Mouse (Mus musculus) c-Kit-positive CD71-positive TER-119-negative erythroid progenitor cells, embryonic 14.5 days (primary cell): ENCODE measurements at regions not wholly inside any gene's neighbourhood (a gene's known extent, or its start where the extent isn't known, plus 50 kb on each side); places are given as distances from the start of the nearest gene placed in this dataset.

Experiments used
- DNase-seq: peaks from one replicate; pipeline ENCODE4 v3.0.0-alpha.2; 2013; ENCODE audit warnings: low read depth

- DNase-seq = no peak
Observed at GRCm38 (mm10) chr7:111420698-111421097, 337.9 kb upstream of the Eif4g2 start.

- DNase-seq = no peak
Observed at GRCm38 (mm10) chr7:111417735-111418134, 334.9 kb upstream of the Eif4g2 start.

- DNase-seq = no peak
Observed at GRCm38 (mm10) chr7:111416061-111416460, 333.2 kb upstream of the Eif4g2 start.

DNA sequence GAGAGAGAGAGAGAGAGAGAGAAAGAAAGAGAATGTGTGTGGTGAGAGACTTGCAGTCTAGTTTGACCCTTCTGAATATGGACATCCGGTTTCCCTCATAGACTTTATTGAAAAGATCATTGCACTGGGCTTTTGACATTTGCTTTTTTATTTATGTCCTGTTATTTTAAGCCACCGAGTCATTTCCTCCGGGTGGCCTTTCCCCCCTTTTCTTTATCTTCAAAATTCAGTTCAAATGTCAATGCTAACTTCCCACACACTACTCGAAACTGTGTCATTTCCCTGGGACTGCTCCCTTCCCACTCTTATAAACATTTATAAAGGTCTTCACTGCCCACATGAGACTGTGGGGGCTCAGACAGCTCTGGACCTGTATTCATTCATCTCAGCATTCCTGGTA is 330.9 kb upstream of the Eif4g2 start:
- DNase-seq = no peak

DNA sequence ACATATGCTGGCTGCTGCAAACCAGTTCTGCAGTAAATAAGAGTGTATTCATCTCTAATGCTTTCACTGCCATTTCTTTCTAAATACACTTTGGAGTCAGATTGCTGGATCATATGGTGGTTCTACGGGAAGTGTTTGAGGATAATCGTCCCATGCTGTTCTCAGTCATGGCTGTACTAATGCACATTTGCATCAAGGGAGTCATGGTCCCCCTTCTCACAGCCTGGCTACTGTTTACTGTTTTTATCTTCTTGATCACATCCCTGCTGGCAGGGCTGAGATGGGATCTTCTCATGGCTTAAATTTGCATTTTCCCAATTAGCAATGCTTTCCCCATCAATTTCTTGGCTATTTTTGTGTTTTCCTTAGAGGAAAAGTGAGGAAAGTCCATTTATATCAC is 330.1 kb upstream of the Eif4g2 start:
- DNase-seq = no peak

DNA sequence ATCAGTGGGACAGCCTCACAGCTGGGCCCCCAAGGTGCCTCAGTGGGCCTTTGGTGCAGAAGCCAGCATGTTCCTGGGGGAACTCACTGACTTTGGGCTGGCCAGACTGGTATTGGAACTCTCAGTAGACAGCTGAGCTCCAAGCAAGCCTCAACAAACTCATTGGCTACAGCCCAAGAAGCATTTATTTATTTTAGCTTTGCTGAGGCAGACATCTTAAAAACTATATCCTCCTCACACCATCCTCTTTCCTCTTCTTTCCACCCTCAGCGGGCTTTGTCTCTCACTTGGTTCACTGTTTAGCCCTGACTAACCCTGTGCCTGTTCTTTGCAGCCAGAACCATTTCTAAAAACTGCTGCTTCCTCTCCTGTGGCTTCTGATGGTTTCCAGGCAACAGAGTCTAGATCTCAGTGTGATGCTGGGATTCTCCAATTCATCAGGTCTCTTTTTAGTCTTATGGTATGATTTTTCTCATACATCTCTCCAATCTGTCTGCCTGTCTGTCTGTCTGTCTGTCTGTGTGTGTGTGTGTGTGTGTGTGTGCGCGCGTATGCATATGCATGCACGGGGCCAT is 328.6 kb upstream of the Eif4g2 start:
- no peak for DNase-seq

DNA sequence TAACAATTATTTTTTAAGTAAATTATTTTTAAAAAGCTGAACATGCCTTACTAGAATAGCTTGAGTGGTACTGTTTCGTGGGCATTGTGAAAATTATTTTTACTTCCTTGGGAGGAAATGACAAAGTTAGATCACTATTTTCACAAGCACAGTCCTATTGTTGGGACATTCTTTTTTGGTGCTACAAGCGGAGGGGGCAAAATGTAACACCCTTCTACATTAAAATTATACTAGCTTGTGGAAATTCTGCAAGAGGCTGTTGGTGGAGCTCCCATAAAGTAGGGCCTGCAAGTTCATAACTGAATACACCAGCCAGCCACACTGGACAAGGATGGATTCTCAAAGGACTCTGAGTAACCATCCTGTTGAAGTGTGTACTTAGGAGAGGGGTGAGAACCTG is 313.1 kb upstream of the Eif4g2 start:
- DNase-seq = no peak

- DNase-seq = no peak
Observed at GRCm38 (mm10) chr7:111395111-111395510, 312.3 kb upstream of the Eif4g2 start.

DNA sequence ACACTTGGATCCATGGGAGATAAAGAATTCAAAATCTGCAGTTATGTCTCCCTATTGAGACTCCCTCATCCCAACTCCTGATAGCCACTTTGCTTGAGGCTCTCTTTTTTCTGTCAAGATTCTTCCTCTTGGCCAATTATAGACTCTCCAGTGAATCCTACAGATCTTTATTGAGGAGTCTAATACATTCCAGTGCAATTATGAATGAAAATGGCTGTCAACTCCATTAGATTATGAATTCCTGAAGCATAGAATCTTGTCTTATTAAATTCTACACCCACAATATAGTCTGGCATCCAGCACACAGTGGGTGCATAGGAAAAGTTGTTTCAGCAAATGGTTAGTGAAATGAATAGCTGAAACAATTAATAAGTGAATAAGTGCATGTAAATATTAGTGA is 311.0 kb upstream of the Eif4g2 start:
- no peak for DNase-seq

- no peak for DNase-seq
Observed at GRCm38 (mm10) chr7:111389690-111390089, 306.9 kb upstream of the Eif4g2 start.

- no peak for DNase-seq
Observed at GRCm38 (mm10) chr7:111374534-111374933, 291.7 kb upstream of the Eif4g2 start.

- no peak for DNase-seq
Observed at GRCm38 (mm10) chr7:111373380-111374173, 290.7 kb upstream of the Eif4g2 start.

- DNase-seq = no peak
Observed at GRCm38 (mm10) chr7:111370421-111370887, 287.6 kb upstream of the Eif4g2 start.

DNA sequence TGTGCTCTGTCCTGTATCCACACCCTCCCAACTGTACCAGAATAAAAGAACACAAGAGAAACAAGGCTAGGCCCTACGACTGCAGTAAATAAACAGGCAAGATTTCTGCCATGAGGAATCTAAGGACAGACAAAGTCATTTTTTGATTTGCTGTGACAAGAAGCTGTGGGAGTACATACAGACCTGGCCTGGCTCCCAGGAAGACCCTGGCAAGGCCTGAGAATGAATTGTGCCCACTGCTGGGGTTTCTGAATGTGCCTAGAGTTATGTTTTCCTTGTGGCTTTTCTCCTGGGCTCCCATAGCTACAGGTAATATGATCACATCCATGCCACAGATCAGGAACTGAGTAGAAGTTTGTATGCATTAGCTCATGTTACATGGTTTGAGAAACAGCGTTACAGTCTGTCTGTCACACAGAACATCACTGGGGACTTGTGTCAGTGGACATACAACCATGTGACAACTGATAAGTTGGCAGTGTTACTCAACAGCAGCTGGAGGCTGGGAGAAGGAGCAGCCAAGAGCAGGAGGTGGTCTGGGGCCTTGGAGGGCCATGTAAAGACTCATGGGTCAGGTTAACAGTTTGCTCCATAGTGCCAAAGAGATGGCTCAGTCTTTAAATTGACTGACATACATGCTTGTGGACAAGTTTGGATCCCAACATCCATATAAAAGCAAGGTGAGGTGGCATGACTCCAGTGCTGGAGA is 285.6 kb upstream of the Eif4g2 start:
- DNase-seq = no peak

GRCm38 (mm10) chr7:111366951-111367653 is 284.3 kb upstream of the Eif4g2 start:
- no peak for DNase-seq

DNA sequence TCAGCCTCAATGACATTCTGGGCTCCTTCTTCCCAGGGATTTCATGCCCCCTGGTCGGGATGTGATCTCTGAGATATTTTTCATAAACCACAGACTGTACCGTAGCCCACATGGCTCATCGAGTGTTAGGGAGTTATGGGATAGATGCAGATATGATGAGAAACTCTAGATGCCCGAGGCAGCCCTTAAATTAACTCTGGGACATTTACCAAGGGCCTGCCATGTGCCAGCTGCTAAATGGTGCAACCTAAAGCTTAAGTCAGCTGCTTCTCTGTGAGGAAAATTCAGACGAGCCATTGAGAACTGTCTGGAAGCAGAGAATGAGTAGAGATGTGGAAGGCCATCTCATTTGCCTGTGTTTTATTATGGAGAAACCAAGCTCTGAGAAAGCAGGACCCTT is 282.6 kb upstream of the Eif4g2 start:
- DNase-seq = no peak

DNA sequence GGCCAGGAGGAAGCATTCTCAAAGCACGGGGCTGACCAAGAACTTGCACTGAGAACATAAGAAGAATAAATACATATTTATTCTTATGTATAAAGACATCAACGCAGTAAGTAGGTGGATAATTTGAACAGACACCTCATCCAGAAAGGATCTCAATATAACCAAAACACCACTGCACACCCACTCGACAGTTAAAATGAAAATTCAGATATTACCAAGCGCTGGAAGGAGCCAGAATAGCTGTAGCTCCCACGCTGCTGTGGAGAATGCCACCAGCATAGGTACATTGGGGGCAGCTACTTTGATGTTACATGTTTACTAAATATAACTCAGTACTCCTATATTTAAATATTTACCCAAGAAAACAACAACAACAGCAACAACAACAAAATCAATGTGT is 280.4 kb upstream of the Eif4g2 start:
- DNase-seq = no peak

GRCm38 (mm10) chr7:111362646-111363045 is 279.8 kb upstream of the Eif4g2 start:
- no peak for DNase-seq

GRCm38 (mm10) chr7:111355088-111355656 is 272.3 kb upstream of the Eif4g2 start:
- no peak for DNase-seq

- DNase-seq = no peak
Observed at GRCm38 (mm10) chr7:111354066-111354465, 271.2 kb upstream of the Eif4g2 start.

DNA sequence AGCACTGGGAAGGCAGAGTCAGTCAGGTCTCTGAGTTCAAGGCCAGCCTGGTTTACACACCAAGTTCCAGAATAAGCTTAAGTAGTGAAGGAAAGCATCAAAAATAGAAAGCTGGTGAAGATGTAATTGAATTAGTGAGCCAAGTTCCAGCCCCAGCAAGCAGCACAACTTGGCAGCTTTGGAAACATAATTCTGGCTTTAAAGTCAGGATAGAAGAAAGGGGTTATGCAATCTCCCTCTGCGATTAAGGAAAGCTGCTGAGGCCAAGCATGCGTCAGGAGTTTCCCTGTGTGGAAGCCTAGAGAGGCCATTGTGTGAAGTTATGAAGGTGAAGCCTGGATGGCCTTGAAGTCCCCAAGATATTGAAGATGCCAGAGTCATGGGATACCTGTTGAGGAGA is 269.3 kb upstream of the Eif4g2 start:
- no peak for DNase-seq

GRCm38 (mm10) chr7:111345117-111345516 is 262.3 kb upstream of the Eif4g2 start:
- no peak for DNase-seq
